Mouse (Mus musculus) embryonic facial prominence, embryonic 14.5 days (tissue): Measurements from ENCODE around the gene Cenpb. TPM values are rescaled to one million over a fixed set of nuclear protein-coding genes. Genes with fewer than 3 reads are reported as not detected.

Source experiments
- ATAC-seq: fragments of 200-750 bp; cut with Nextera tagmentation; 2 replicates; pipeline ENCODE4 v1.8.0; 2017; ENCODE audit warnings: low read depth, moderate number of reproducible peaks, moderate TSS enrichment
- DNase-seq: peaks from one replicate; pipeline ENCODE4 v3.0.0-alpha.2; 2015; ENCODE audit warnings: low spot score
- H3K27ac ChIP-seq: fragments of 300-500 bp; sonication (generic); replicated peaks from 2 replicates; pipeline ENCODE4 v1.5.1; 2014; ENCODE audit warnings: low read depth, mild to moderate bottlenecking, low read length, moderate library complexity
- H3K27me3 ChIP-seq: fragments of 300-500 bp; sonication (generic); replicated peaks from 2 replicates; pipeline ENCODE4 v1.6.1; 2014; ENCODE audit warnings: low read length; ENCODE audit not compliant: control insufficient read depth, insufficient read depth
- H3K36me3 ChIP-seq: fragments of 300-500 bp; sonication (generic); 2 replicates; pipeline ENCODE4 v1.6.1; 2014; ENCODE audit warnings: low read length, mixed read lengths; ENCODE audit not compliant: control insufficient read depth, insufficient read depth
- H3K4me1 ChIP-seq: fragments of 300-500 bp; sonication (generic); 2 replicates; pipeline ENCODE4 v1.6.1; 2014; ENCODE audit warnings: antibody characterized with exemption, low read length; ENCODE audit not compliant: control insufficient read depth, insufficient read depth
- H3K4me2 ChIP-seq: fragments of 300-500 bp; sonication (generic); 2 replicates; pipeline ENCODE4 v1.6.1; 2014; ENCODE audit warnings: low read depth, mild to moderate bottlenecking, low read length, moderate library complexity, mixed read lengths
- H3K4me3 ChIP-seq: fragments of 300-500 bp; sonication (generic); 2 replicates; pipeline ENCODE4 v1.5.1; 2014; ENCODE audit warnings: low read depth, mild to moderate bottlenecking, low read length
- H3K9ac ChIP-seq: fragments of 300-500 bp; sonication (generic); 2 replicates; pipeline ENCODE4 v1.6.1; 2014; ENCODE audit warnings: low read depth, mild to moderate bottlenecking, low read length, moderate library complexity, mixed read lengths
- H3K9me3 ChIP-seq: fragments of 300-500 bp; sonication (generic); 2 replicates; pipeline ENCODE4 v1.6.1; 2016; ENCODE audit warnings: low read length; ENCODE audit not compliant: control insufficient read depth
- WGBS: fragments of 180-500 bp; shearing (Covaris S2); extraction: QIAGEN DNeasy Blood & Tissue Kit; methylation state at CpG from one replicate; pipeline ENCODE4 v1.1.7; 2014; 5-methylcytosine and 5-hydroxymethylcytosine counted together
- polyA plus RNA-seq: library from polyadenylated mRNA; unstranded; fragments of >200 nt; fragmentation: Nextera tagmentation; extraction: Ambion mirVana; gene quantifications from 2 replicates; pipeline ENCODE4 v1.2.1, GENCODE M21; 2014

Cenpb gene
- polyA plus RNA-seq, 1 experiment from 2014 or later = 10.6 TPM

GRCm38 (mm10) chr2:131134826-131135400, 45.0 kb downstream of the Cenpb start:
- Histone ChIP-seq H3K27me3 (no peaks in the 10 kb centered on the region), H3K9ac (no peak overlapping the region), H3K4me3 (no peak overlapping the region), H3K9me3 (no peaks in the 10 kb centered on the region), H3K4me2 (no peak overlapping the region), H3K36me3 (peaks cover 61% of the 10 kb centered on the region), H3K4me1 (no peaks in the 10 kb centered on the region), H3K27ac (no peak overlapping the region)
- DNase-seq (no peak), ATAC-seq (no peak)
- WGBS = 71% methylated on average over 6 of the region's 8 CpGs

- 55% methylated on average over 1 of the region's 1 CpGs for WGBS
These were observed 45.5 kb downstream of the Cenpb start for GRCm38 (mm10) chr2:131134381-131134780.

DNA sequence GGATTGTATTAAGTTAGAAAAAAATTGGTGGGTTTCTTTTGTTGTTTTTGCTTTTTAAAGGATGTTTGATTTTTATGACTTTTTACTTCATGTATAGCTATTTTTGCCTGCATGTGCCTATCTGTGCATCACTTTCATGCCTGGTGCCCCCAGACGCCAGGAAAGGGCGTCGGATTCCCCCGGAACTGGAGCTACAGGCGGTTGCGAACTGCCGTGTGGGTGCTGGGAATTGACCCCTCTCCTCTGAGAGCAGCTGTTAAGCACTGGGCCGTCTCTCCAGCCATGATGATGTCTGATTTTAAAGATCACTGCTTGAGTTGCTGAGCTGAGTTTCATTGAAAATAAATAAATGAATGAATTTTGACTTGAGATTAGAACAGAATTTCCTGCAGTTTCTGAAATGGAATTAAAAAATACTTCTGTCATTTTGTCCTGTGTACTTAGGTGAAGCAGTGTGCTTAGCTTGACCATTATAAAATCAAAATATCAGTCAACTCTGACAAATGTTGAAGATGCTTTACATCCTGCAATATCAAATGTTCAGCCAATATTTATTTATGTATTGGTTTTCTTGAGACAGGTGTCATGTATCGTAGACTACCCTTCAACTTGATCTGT, 46.8 kb downstream of the Cenpb start, which contains the start of gene Gm11037:
TSS of gene Gm11037 (plus strand) at position 568 of the 618 bp plus-strand sequence.
- ATAC-seq (no peak), DNase-seq (no peak)
- no peak within 1 kb of the TSS for H3K9ac ChIP-seq
- H3K9me3 ChIP-seq = no peaks in the 10 kb centered on the region
- H3K4me1 ChIP-seq = peaks cover 6% of the 10 kb centered on the region; the same call in 1 of the 2 replicates
- H3K36me3 ChIP-seq = peaks cover 43% of the 10 kb centered on the region
- H3K27me3 ChIP-seq = no peaks in the 10 kb centered on the region
- no peak within 1 kb of the TSS for H3K4me2 ChIP-seq
- 0 out of 2 replicates have a peak within 1 kb of the TSS, but pooled peaks have one; percentile 23 for H3K27ac ChIP-seq
- no peak within 1 kb of the TSS for H3K4me3 ChIP-seq
- 77% methylated on average over 9 of the region's 9 CpGs for WGBS

More at GRCm38 (mm10) chr2:131134381-131134780, 45.5 kb downstream of the Cenpb start:
- peak; percentile 27 for DNase-seq
- Histone ChIP-seq H3K4me3 (no peak overlapping the region), H3K4me2 (no peak overlapping the region), H3K4me1 (no peaks in the 10 kb centered on the region), H3K27me3 (no peaks in the 10 kb centered on the region), H3K36me3 (peaks cover 56% of the 10 kb centered on the region), H3K9ac (no peak overlapping the region), H3K9me3 (no peaks in the 10 kb centered on the region), H3K27ac (no peak overlapping the region)
- ATAC-seq = no peak

- Histone ChIP-seq H3K4me1 (peaks cover 13% of the 10 kb centered on the region; the same call in 1 of the 2 replicates), H3K27ac (0 out of 2 replicates have a peak overlapping the region, but pooled peaks have one; percentile 23), H3K9ac (no peak overlapping the region), H3K4me3 (no peak overlapping the region), H3K27me3 (no peaks in the 10 kb centered on the region), H3K4me2 (no peak overlapping the region), H3K9me3 (no peaks in the 10 kb centered on the region), H3K36me3 (peaks cover 36% of the 10 kb centered on the region)
- 78% methylated on average over 10 of the region's 10 CpGs for WGBS
- no peak for DNase-seq
- no peak for ATAC-seq
These were observed 47.6 kb downstream of the Cenpb start for GRCm38 (mm10) chr2:131132111-131132888.

GRCm38 (mm10) chr2:131130849-131131248, 49.0 kb downstream of the Cenpb start:
- Histone ChIP-seq H3K9me3 (no peaks in the 10 kb centered on the region), H3K4me3 (no peak overlapping the region), H3K36me3 (peaks cover 24% of the 10 kb centered on the region), H3K27ac (no peak overlapping the region), H3K4me2 (no peak overlapping the region), H3K27me3 (no peaks in the 10 kb centered on the region), H3K9ac (no peak overlapping the region), H3K4me1 (peaks cover 25% of the 10 kb centered on the region)
- ATAC-seq (no peak), DNase-seq (no peak)
- 81% methylated on average over 2 of the region's 2 CpGs for WGBS

- no peak overlapping the region for H3K9ac ChIP-seq
- H3K4me2 ChIP-seq = no peak overlapping the region
- no peak overlapping the region for H3K4me3 ChIP-seq
- peaks cover 25% of the 10 kb centered on the region for H3K4me1 ChIP-seq
- H3K9me3 ChIP-seq = no peaks in the 10 kb centered on the region
- DNase-seq (no peak), ATAC-seq (no peak)
- WGBS = 80% methylated on average over 5 of the region's 5 CpGs
- H3K27me3 ChIP-seq = no peaks in the 10 kb centered on the region
- no peak overlapping the region for H3K27ac ChIP-seq
- H3K36me3 ChIP-seq = peaks cover 16% of the 10 kb centered on the region
These were observed 50.0 kb downstream of the Cenpb start for GRCm38 (mm10) chr2:131129836-131130235.

DNA sequence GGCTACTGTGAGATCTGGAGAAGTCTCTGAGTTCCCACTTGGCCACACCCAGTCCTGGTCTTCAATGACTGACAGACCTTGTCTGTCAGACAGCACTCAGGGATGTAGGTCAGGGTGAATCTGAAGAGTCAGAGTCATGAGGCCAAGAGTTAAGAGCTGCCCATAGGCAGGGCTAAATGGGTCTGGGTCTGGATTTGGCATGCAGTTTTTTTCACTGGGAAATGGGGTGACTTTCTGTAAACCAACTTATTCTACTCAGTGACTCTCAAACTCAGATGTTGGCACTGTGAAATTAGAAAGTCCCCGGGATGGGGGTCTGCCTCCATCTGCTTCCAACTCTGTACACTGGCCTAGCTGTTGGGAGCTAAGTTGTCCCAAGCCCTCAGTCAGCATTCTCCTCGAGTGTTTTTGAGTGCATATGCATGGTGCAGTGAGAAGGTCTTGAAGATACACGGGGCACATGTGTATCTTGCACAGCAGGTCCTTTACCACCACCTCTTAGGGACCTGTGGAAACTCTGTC, 51.2 kb downstream of the Cenpb start:
- no peaks in the 10 kb centered on the region for H3K27me3 ChIP-seq
- no peak overlapping the region for H3K27ac ChIP-seq
- H3K4me3 ChIP-seq = peak overlapping the region; percentile 74; the same call in 1 of the 2 replicates
- peak overlapping the region; percentile 80 for H3K4me2 ChIP-seq
- 84% methylated on average over 3 of the region's 3 CpGs for WGBS
- H3K4me1 ChIP-seq = peaks cover 25% of the 10 kb centered on the region
- H3K36me3 ChIP-seq = peaks cover 4% of the 10 kb centered on the region; the same call in 1 of the 2 replicates
- H3K9me3 ChIP-seq = no peaks in the 10 kb centered on the region
- DNase-seq (no peak), ATAC-seq (no peak)
- H3K9ac ChIP-seq = no peak overlapping the region

DNA sequence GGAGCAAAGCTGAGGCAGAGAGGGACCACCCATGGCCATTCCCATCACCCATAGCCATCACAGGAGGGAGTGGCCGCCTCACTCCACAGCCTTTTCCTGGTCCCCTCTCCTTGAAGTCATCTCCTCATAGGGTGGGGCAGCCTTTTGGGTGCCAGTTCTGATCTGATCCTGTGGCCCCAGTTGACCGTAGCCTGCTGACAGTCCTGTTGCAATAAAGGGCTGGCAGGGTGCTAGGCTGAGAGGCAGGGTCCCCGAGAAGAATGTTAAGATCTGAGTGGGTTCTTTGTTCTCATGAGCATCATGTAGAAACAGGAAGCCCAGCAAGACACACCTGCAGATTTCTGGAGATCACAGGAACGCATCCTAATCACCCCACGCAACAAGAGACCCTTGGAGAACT, 51.7 kb downstream of the Cenpb start:
- peaks cover 25% of the 10 kb centered on the region for H3K4me1 ChIP-seq
- H3K9me3 ChIP-seq = no peaks in the 10 kb centered on the region
- peak overlapping the region; percentile 74 for H3K4me3 ChIP-seq
- ATAC-seq (no peak), DNase-seq (no peak)
- H3K9ac ChIP-seq = 0 out of 2 replicates have a peak overlapping the region, but pooled peaks have one; percentile 89
- peak overlapping the region; percentile 80 for H3K4me2 ChIP-seq
- H3K27ac ChIP-seq = no peak overlapping the region
- 75% methylated on average over 5 of the region's 5 CpGs for WGBS
- H3K36me3 ChIP-seq = 0 out of 2 replicates have a peak, but pooled peaks cover 4% of the 10 kb centered on the region
- H3K27me3 ChIP-seq = no peaks in the 10 kb centered on the region
